Mouse (Mus musculus) frontal cortex, adult 2 months (tissue): ENCODE results near the gene Gm20388. TPM values are rescaled to one million over a fixed set of nuclear protein-coding genes. Genes with fewer than 3 reads are reported as not detected.
"Not testable (repeated sequence)": the region's sequence is repeated elsewhere in the genome, so short reads cannot be mapped to it uniquely, and the experiment has no call there.

Experiments
- DNase-seq, 2 experiments: peaks; one replicate each; pipeline ENCODE4 v3.0.0; 2022; ENCODE audit warnings: low spot score in 1 of 2; ENCODE audit errors: extremely low spot score in 1 of 2
- polyA plus RNA-seq: library from polyadenylated mRNA; depleted of rRNA; stranded (reverse); fragments of >200 nt; gene quantifications from 2 replicates; pipeline ENCODE4 v1.2.3, GENCODE M21; 2012

Gene Gm20388
- polyA plus RNA-seq, 1 experiment = 22.2 TPM

DNA sequence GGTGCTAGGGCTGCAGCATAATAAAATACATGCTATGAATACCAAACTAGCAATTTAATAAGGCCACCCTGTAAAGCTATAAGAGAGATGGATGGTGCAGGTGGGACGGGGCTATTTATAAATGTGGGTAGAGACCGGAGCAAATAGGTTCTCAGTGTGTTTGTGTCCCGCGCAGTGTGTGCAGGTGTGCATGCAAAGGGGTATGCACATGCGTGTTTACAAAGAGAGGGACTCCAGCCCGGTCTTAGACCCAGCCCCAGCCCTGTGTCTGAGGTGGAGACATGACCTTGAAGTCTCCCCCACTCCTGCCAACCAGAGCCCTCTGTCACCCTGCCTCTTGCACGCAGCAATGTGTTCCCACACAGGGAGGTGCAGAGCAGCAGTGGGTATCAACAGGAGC, 4245.7 kb downstream of the Gm20388 start:
- no peak for DNase-seq

GRCm38 (mm10) chr8:124161683-124162082, 4251.0 kb downstream of the Gm20388 start:
- no peak for DNase-seq

GRCm38 (mm10) chr8:124163258-124163657, 4252.6 kb downstream of the Gm20388 start:
- DNase-seq = no peak

DNA sequence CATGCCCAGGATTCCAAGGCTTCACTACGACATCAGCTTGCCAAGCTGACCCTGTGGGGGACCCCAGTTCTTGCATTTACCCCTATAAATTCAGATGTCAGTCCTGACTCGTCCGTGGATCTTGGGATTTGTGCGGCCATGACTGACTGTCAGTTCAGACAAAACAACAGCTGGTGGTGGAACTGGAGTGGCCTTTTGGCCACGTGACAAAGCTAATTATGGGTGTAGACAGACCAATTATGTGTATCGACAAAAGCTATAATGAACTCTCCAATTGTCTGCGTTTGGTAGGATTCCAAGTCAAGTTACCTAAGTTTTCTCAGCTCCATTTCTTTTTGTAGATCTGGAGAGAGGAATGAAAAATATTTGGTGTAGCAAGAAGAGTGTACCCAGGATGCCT, 4259.1 kb downstream of the Gm20388 start:
- DNase-seq = no peak

- DNase-seq = no peak
Measured at GRCm38 (mm10) chr8:124170671-124171070, 4260.0 kb downstream of the Gm20388 start.

DNA sequence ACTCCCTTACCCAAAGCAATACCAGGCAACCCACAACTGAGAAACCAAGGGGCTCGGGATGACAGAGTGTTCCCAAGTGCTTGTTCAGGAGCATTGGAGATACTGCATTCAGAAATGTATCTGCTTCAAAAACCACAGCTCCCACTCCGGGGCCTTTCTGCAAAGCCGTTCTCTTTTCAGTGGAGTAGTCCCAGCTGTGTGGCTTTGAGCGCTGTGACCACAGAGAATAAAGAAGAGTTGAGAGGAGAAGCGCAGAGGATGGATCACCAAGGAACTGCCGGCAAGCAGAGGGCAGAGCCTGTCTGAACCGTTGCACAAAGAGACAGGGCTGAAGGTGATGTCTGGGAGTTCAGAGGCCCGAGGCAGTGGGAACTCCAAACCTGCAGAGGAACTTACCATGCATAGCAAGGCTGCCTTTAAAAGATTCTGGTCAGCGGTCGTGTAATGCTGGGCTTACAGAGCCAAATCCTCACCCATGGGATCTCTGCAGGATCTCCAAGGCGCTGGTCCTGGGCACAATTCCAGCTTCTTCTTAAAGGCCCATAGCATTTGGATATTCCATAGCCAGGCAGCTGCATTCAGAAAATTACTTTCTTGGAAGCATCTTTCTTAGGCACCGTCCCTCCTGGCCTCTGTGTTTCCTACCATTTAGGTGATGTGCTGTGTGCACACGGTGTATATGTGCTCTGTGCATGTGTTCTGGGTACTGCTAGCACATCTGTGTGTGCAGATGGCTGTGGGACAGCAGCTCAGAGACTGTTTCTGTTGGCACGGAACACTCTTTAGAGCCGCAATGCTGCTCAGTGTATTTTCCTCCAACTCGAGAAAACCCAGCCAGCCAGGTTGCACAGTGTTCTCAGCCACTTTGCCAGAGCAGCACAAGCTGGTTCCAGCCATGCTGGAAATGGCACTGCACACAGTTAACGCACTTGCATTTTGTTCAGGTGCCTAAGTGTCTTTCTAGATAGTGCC, 4261.2 kb downstream of the Gm20388 start:
- DNase-seq = peak in 1 of 2 experiments; percentile 36

DNA sequence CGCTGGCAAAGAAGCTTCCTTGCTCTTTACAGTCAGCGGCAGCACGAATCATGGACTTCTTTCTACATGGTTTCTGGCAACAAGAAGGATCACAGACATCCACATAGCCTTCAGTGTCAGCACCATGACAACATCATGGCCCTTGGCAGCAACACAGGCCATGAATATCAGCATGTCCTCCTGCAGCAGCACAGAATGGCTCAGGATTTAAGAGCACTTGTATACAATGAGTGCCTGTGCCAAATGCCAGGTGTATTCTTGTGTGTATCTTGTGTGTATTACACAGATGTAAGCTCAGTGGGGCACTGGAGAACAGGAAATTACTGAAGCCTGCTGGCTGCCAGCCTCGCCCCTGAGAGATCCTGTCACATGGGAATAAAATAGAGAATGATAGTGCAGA, 4263.0 kb downstream of the Gm20388 start:
- no peak for DNase-seq

DNA sequence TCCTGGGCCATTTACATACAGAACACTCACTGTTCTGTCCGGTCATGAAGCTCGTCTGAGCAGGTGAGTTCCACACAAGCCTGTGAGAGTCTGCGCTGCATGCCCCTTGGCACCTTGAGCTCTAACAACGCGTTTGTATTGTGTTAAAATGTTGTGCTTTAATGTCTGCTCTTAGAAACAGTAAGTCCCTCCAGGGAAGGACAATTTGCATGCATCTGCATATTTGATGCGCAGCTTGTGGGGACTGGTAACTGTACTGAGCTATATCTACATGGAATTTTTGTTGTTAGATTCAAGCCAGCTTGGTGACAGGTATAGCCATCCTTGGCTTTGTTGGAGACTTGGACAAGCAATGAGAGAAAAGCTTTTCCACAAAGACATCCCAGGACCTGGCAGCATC, 4265.5 kb downstream of the Gm20388 start:
- no peak for DNase-seq

DNA sequence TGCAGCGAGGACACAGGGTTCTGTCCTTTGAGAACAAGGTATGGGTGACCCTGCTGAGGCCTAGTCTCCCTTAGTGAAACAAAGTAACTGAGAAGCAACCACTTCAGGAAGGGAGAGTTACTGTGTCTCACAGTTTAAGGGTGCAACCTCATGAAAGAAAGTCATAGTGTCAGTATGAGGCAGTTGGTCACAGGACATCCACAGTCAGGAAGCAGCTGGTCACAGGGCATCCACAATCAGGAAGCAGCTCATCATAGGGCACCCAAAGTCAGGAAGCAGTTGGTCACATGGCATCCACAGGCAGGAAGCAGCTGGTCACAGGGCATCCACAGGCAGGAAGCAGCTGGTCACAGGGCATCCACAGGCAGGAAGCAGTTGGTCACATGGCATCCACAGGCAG, 4266.5 kb downstream of the Gm20388 start:
- not testable (repeated sequence) for DNase-seq

DNA sequence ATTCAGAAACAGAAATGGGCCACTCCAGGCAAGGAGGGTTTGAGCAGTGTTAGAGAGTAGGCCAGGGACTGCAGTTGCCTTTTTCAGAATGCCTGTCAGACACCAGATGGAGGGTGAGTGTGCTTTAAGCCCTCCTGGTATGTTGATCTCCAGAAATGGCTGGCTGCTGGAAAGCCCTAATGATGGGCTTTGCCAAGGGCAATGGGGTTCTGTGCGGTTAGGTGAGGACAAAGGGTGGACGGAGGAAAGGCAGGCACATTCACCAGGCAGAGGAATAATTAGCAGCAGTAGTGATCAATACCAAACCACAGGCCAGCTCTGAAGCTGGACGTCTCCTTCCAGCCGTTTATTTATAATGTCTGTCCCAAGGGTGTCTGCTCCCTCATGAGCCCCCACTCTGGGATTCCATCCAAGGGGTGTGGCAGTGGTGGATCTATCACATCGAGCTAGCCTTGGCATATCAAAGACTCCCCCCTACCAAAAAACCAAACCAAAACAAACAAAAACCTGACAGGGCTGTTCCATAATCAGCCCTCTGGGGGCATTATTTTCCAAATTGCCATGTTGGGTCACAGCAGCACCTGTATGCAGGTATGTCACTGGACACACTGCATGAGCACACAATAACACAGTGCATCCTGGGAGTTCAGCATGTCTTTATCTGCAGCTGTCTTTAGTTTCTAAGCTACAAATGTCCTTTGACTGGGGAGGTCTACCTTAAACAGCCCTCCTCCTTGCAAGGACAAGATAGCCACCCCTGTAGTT, 4270.2 kb downstream of the Gm20388 start:
- DNase-seq = no peak

DNA sequence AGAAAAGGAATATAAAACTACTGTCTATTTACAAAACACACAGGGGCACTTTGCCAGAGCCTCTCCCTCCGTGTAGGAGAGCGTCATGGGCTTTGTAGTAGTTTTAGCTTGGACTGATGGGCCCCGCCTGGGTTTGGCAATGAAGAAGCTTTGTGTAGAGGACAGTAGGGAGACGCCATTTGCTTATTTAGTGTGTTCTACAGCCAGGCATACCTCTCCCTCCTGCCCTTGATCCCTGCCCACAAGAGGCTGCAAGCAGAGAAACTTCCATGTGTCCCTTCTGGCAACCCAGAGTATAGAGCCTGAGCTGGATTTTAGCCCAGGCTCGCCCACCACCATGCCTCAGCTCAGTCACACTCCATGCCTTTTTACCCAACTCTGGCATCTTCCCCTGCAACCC, 4271.1 kb downstream of the Gm20388 start:
- DNase-seq = no peak

DNA sequence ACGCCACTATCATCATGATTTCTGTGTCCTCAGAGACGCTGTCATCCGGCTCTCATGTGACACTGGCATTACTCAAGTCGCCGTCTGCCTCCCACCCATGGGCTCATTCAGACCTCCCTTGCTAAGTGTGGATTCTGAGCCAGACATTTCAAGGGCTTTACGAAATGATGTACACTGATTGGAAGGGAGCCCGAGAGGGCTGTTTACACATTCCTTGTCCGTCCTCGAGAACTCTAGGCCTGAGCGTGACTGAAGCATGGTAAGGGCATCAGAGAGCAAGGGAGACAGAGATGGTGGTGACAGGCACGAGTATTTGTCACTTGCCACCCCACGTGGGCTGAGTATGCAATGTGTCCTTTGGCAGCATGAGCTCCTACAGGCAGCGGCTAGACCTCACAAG, 4271.6 kb downstream of the Gm20388 start:
- DNase-seq = peak; percentile 44 to 61

DNA sequence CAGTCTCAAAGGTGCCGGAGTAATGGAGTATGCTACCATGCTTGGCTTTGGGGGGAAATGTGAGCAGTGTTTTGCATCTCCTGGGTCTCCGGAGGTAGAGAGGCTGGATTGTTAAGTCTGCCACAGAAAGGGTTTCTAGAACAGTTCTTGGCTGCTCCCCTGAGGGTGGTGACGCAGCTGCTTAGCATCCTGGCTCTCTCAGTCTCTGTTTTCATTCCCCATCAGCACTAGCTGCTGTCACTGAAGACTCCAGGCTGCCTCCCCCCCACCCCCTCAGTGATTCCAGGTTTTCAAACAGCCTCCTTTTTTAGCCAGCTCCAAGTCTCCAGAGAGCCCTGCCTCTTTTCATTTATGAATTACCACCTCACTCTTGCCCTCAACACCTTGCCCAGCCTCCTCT, 4273.4 kb downstream of the Gm20388 start:
- DNase-seq = peak in 1 of 2 experiments; percentile 61

DNA sequence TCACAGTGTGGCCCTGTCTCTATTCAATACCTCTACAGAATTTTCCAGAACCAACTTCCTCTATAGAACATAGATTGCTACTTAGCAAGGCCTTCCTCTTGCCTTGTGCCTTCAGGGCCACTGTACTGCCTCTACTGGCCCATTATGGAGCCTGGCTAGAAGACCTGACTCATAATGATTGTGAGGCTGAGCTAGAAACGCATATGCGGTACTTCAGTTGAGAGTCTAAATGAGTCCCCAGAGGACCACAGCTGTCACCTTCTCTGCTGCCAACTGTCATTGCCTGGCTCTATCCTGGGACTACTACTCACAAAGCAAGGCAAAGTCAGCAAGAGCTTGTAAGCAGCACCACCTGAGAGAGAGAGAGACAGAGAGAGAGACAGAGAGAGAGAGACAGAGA, 4273.9 kb downstream of the Gm20388 start:
- DNase-seq = no peak

- DNase-seq = no peak
Measured at GRCm38 (mm10) chr8:124185081-124185480, 4274.4 kb downstream of the Gm20388 start.

DNA sequence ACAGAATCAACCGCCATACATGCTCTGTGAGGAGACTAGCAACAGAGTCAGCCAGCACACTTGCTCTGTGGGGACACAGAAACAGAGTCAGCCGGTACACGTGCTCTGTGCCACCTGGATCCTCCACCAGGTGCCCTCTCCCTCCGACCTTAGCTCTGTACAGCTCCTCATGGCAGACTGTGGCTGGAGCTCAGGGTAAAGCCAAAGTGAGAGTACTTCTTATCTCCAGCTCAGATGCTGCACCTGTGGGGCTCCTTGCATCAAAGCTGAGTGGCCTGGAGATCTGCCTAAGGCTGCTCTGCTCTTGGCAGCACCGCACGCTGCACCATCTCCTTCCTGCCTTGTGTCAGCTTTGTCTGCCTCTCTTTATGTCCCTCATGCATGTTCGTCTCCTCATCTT, 4279.7 kb downstream of the Gm20388 start:
- DNase-seq = no peak

- no peak for DNase-seq
Measured at GRCm38 (mm10) chr8:124192242-124192641, 4281.6 kb downstream of the Gm20388 start.

GRCm38 (mm10) chr8:124192976-124193375, 4282.3 kb downstream of the Gm20388 start:
- DNase-seq = peak in 1 of 2 experiments; percentile 51

GRCm38 (mm10) chr8:124193992-124194391, 4283.4 kb downstream of the Gm20388 start:
- no peak for DNase-seq

DNA sequence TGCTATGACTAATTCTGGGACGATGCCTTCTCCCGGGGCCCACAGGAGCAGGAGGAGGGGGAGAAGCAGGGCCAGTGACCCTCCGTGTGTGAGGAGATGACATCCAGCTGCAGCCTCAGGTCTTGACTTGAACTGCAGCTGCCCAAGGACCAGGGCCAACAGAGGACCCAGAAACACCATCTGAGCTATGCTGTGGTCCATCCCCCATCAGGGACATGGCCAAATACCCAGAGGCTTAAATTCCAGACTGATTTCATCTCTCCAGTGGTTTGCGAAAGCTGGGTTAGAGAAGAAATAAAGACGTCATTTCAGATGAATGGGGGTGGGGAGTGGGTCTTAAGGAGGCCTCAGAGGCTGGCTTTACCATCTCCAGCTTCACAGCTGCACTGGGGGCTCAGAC, 4285.6 kb downstream of the Gm20388 start:
- no peak for DNase-seq

- DNase-seq = peak in 1 of 2 experiments; percentile 25
Measured at GRCm38 (mm10) chr8:124196797-124197196, 4286.2 kb downstream of the Gm20388 start.
